Mouse (Mus musculus): ENCODE measurements at regions not wholly inside any gene's neighbourhood (a gene's known extent, or its start where the extent isn't known, plus 50 kb on each side); places are given as distances from the start of the nearest gene placed in this dataset.

- no peak for DNase-seq (ENCODE audit: low read depth in 1 of 2, low spot score in 2 of 2)
- Histone ChIP-seq H3K36me3 (ENCODE audit: control insufficient read depth, insufficient read depth, low read length) (no peaks in the 10 kb centered on the region), H3K27me3 (ENCODE audit: control insufficient read depth, insufficient read depth, low read length) (no peaks in the 10 kb centered on the region), H3K27ac (ENCODE audit: insufficient read depth, low read length) (no peak overlapping the region), H3K4me3 (ENCODE audit: extremely low read depth, insufficient read depth, insufficient read length) (no peak overlapping the region), H3K4me1 (ENCODE audit: control insufficient read depth, insufficient read depth, insufficient read length) (no peaks in the 10 kb centered on the region)
- WGBS = 83% methylated on average over 5 of the region's 5 CpGs
- TF ChIP-seq POLR2A (IDR thresholded peaks at IDR 0.05; ENCODE audit: low read depth, low read length) (no peak), CTCF (IDR thresholded peaks at IDR 0.05; ENCODE audit: extremely low read depth, insufficient read depth, insufficient read length, insufficient replicate concordance) (no peak)
These were observed 89.3 kb upstream of the Vgll3 start for GRCm38 (mm10) chr16:65725559-65726269.

GRCm38 (mm10) chr16:65726289-65726688, 88.8 kb upstream of the Vgll3 start:
- H3K4me3 ChIP-seq (ENCODE audit: extremely low read depth, insufficient read depth, insufficient read length) = no peak overlapping the region
- H3K36me3 ChIP-seq (ENCODE audit: control insufficient read depth, insufficient read depth, low read length) = no peaks in the 10 kb centered on the region
- no peak for DNase-seq (ENCODE audit: low read depth in 1 of 2, low spot score in 2 of 2)
- no peak overlapping the region for H3K27ac ChIP-seq (ENCODE audit: insufficient read depth, low read length)
- WGBS = 71% methylated on average over 3 of the region's 3 CpGs
- no peaks in the 10 kb centered on the region for H3K27me3 ChIP-seq (ENCODE audit: control insufficient read depth, insufficient read depth, low read length)
- H3K4me1 ChIP-seq (ENCODE audit: control insufficient read depth, insufficient read depth, insufficient read length) = no peaks in the 10 kb centered on the region
- TF ChIP-seq CTCF (IDR thresholded peaks at IDR 0.05; ENCODE audit: extremely low read depth, insufficient read depth, insufficient read length, insufficient replicate concordance) = no peak
- TF ChIP-seq POLR2A (IDR thresholded peaks at IDR 0.05; ENCODE audit: low read depth, low read length) = no peak

DNA sequence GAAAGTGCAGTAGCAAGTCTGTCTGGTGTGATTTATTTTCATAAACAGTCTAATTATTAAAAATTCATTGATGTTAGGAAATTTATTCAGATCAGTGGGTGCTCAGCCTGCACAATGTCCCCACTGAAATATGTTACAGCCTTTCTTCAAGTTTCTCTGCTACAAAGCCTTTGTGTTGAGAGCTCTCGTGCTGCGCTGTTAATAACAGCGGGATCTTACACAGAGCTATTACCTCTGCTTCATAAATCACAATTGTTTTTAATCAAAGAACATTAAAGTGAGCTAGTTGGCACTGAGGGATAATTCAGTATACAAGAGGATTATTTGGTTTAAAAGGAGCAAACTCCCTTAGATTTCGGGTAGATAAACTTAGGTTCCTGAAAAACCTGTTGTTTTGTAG, 85.7 kb upstream of the Vgll3 start:
- DNase-seq (ENCODE audit: low read depth in 1 of 2, low spot score in 2 of 2) = no peak
- Histone ChIP-seq H3K4me3 (ENCODE audit: extremely low read depth, insufficient read depth, insufficient read length) (no peak overlapping the region), H3K4me1 (ENCODE audit: control insufficient read depth, insufficient read depth, insufficient read length) (no peaks in the 10 kb centered on the region), H3K27me3 (ENCODE audit: control insufficient read depth, insufficient read depth, low read length) (no peaks in the 10 kb centered on the region), H3K36me3 (ENCODE audit: control insufficient read depth, insufficient read depth, low read length) (no peaks in the 10 kb centered on the region), H3K27ac (ENCODE audit: insufficient read depth, low read length) (no peak overlapping the region)
- WGBS = 88% methylated on average over 4 of the region's 4 CpGs
- no peak for TF ChIP-seq CTCF (IDR thresholded peaks at IDR 0.05; ENCODE audit: extremely low read depth, insufficient read depth, insufficient read length, insufficient replicate concordance)
- no peak for TF ChIP-seq POLR2A (IDR thresholded peaks at IDR 0.05; ENCODE audit: low read depth, low read length)

DNA sequence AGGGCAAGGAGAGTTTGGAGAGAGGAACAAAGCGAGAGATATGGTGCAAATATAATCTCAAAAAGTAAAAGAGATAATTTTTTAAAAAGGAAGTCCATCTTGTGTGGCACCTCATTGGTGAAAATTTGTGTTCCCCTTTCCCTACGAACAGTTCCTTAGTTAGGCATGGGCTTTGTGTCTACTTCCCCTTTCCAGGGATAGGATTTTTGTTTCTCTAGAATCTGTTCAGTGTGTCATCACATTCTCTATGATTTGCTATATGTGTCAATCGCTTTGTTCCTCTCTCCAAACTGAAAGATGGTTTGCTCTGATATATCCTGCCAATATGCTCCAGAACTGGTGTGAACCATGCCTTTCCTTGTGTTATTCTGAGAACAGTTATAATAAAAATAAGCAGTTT, 75.4 kb upstream of the Vgll3 start:
- Histone ChIP-seq H3K27me3 (ENCODE audit: control insufficient read depth, insufficient read depth, low read length) (no peaks in the 10 kb centered on the region), H3K27ac (ENCODE audit: insufficient read depth, low read length) (no peak overlapping the region), H3K36me3 (ENCODE audit: control insufficient read depth, insufficient read depth, low read length) (no peaks in the 10 kb centered on the region), H3K4me3 (ENCODE audit: extremely low read depth, insufficient read depth, insufficient read length) (no peak overlapping the region), H3K4me1 (ENCODE audit: control insufficient read depth, insufficient read depth, insufficient read length) (no peaks in the 10 kb centered on the region)
- DNase-seq (ENCODE audit: low read depth in 1 of 2, low spot score in 2 of 2) = no peak
- 61% methylated on average over 3 of the region's 3 CpGs for WGBS
- TF ChIP-seq POLR2A (IDR thresholded peaks at IDR 0.05; ENCODE audit: low read depth, low read length) (no peak), CTCF (IDR thresholded peaks at IDR 0.05; ENCODE audit: extremely low read depth, insufficient read depth, insufficient read length, insufficient replicate concordance) (no peak)

DNA sequence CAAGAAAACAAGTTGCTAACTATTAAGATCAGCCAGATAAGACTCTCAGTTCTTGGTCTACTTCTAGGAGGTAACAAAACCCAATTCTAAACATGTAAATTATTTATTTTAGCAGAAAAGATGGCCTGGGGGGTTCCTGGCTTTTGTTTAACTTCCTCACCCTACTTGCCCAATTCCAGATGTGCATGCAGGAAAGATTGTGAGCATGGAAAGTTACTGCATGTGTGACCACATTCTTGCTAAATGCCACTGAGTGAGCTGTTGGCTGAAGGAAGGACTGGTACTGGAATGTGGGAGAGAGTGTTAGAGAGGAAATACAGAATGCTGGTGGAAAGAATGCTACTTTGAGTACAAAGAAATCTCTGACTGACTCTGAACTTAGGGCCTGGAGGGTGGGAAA, 72.1 kb upstream of the Vgll3 start:
- no peak for TF ChIP-seq CTCF (IDR thresholded peaks at IDR 0.05; ENCODE audit: extremely low read depth, insufficient read depth, insufficient read length, insufficient replicate concordance)
- no peak for TF ChIP-seq POLR2A (IDR thresholded peaks at IDR 0.05; ENCODE audit: low read depth, low read length)
- H3K36me3 ChIP-seq (ENCODE audit: control insufficient read depth, insufficient read depth, low read length) = no peaks in the 10 kb centered on the region
- H3K4me1 ChIP-seq (ENCODE audit: control insufficient read depth, insufficient read depth, insufficient read length) = no peaks in the 10 kb centered on the region
- H3K27ac ChIP-seq (ENCODE audit: insufficient read depth, low read length) = no peak overlapping the region
- no peaks in the 10 kb centered on the region for H3K27me3 ChIP-seq (ENCODE audit: control insufficient read depth, insufficient read depth, low read length)
- no peak overlapping the region for H3K4me3 ChIP-seq (ENCODE audit: extremely low read depth, insufficient read depth, insufficient read length)
- DNase-seq (ENCODE audit: low read depth in 1 of 2, low spot score in 2 of 2) = no peak

GRCm38 (mm10) chr16:65755667-65756066, 59.4 kb upstream of the Vgll3 start:
- no peak for TF ChIP-seq POLR2A (IDR thresholded peaks at IDR 0.05; ENCODE audit: low read depth, low read length)
- no peak for TF ChIP-seq CTCF (IDR thresholded peaks at IDR 0.05; ENCODE audit: extremely low read depth, insufficient read depth, insufficient read length, insufficient replicate concordance)
- no peak overlapping the region for H3K27ac ChIP-seq (ENCODE audit: insufficient read depth, low read length)
- no peak overlapping the region for H3K4me3 ChIP-seq (ENCODE audit: extremely low read depth, insufficient read depth, insufficient read length)
- H3K36me3 ChIP-seq (ENCODE audit: control insufficient read depth, insufficient read depth, low read length) = no peaks in the 10 kb centered on the region
- H3K4me1 ChIP-seq (ENCODE audit: control insufficient read depth, insufficient read depth, insufficient read length) = no peaks in the 10 kb centered on the region
- no peak for DNase-seq (ENCODE audit: low read depth in 1 of 2, low spot score in 2 of 2)
- 71% methylated on average over 2 of the region's 2 CpGs for WGBS
- H3K27me3 ChIP-seq (ENCODE audit: control insufficient read depth, insufficient read depth, low read length) = no peaks in the 10 kb centered on the region

Measured in spleen, adult 2 months (tissue).